Mouse (Mus musculus) lung, postnatal 25 days (tissue): ENCODE data around the gene Slc39a11.

ENCODE experiments used
- DNase-seq: peaks from one replicate; pipeline ENCODE4 v3.0.0; 2022; ENCODE audit warnings: low spot score

Gene Slc39a11

GRCm38 (mm10) chr11:113507716-113508480 lies 142.0 kb downstream of the Slc39a11 start:
- DNase-seq = peak; percentile 27

GRCm38 (mm10) chr11:113505551-113506160 lies 144.2 kb downstream of the Slc39a11 start:
- DNase-seq = peak; percentile 72

- DNase-seq = no peak
Measured at GRCm38 (mm10) chr11:113504459-113505062, 145.3 kb downstream of the Slc39a11 start.

GRCm38 (mm10) chr11:113502968-113503367 lies 146.9 kb downstream of the Slc39a11 start:
- DNase-seq = no peak

- DNase-seq = no peak
Measured at GRCm38 (mm10) chr11:113500631-113501305, 149.1 kb downstream of the Slc39a11 start.

- peak; percentile 54 for DNase-seq
Measured at GRCm38 (mm10) chr11:113498889-113499288, 151.0 kb downstream of the Slc39a11 start.

- no peak for DNase-seq
Measured at GRCm38 (mm10) chr11:113494021-113494546, 155.8 kb downstream of the Slc39a11 start.

- DNase-seq = no peak
Measured at GRCm38 (mm10) chr11:113490530-113491520, 159.1 kb downstream of the Slc39a11 start.

GRCm38 (mm10) chr11:113487603-113488335 lies 162.1 kb downstream of the Slc39a11 start:
- peak; percentile 38 for DNase-seq

GRCm38 (mm10) chr11:113484037-113484436 lies 165.8 kb downstream of the Slc39a11 start:
- DNase-seq = no peak

- no peak for DNase-seq
Measured at GRCm38 (mm10) chr11:113477550-113477949, 172.3 kb downstream of the Slc39a11 start.

GRCm38 (mm10) chr11:113476720-113477119 lies 173.2 kb downstream of the Slc39a11 start:
- DNase-seq = no peak

GRCm38 (mm10) chr11:113475491-113475890 lies 174.4 kb downstream of the Slc39a11 start:
- no peak for DNase-seq

GRCm38 (mm10) chr11:113473998-113474534 lies 175.8 kb downstream of the Slc39a11 start:
- DNase-seq = no peak

- DNase-seq = no peak
Measured at GRCm38 (mm10) chr11:113471936-113472335, 177.9 kb downstream of the Slc39a11 start.

- DNase-seq = no peak
Measured at GRCm38 (mm10) chr11:113469919-113470785, 179.7 kb downstream of the Slc39a11 start.

GRCm38 (mm10) chr11:113468016-113468415 lies 181.9 kb downstream of the Slc39a11 start:
- DNase-seq = no peak

- no peak for DNase-seq
Measured at GRCm38 (mm10) chr11:113467313-113467811, 182.5 kb downstream of the Slc39a11 start.

- DNase-seq = no peak
Measured at GRCm38 (mm10) chr11:113460118-113460517, 189.8 kb downstream of the Slc39a11 start.
